In the genomic region with DNA sequence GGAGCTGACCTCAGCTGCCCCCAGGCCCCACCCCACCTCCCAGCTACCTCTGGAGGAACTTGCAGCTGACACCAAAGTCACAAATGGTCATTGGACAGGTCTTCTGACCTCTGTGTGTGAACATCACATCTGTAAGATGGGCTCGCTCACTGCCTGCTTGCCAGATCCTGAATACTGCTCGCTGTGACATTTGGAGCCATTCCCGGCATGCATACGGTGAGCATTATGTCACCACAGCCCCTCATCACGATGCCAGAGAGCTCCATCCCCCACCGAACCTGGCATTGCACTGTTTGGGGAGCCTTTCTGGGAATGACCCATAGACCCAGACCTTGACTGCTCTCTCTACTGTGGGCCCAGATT, we compare ENCODE assay signal across 16 mouse cellular contexts.
DNase-seq lines count a peak whose midpoint lies in the region; ATAC-seq and TF ChIP-seq lines count a peak whose summit lies in the region.
"Had no signal": no experiment of that assay in that cellular context is flagged by ENCODE, and none has a peak within 500 bp of the region (broad histone marks: within the 10 kb centered on the region; RNA-seq: fewer than 3 reads in every experiment).

No protein-coding gene starts in this region.

- peaks cover 100% of the 10 kb centered on the region for H3K4me1 ChIP-seq in forebrain, embryonic 10.5 days
- H3K4me1 ChIP-seq in forebrain, embryonic 11.5 days (replicated peaks; ENCODE audit: control insufficient read depth, insufficient read depth, low read length) = peaks cover 63% of the 10 kb centered on the region
- H3K4me1 ChIP-seq in hindbrain, embryonic 11.5 days (replicated peaks; ENCODE audit: control insufficient read depth, insufficient read depth, low read length) = peaks cover 58% of the 10 kb centered on the region
- H3K4me1 ChIP-seq in midbrain, embryonic 15.5 days = peaks cover 85% of the 10 kb centered on the region
- peaks cover 26% of the 10 kb centered on the region for H3K4me1 ChIP-seq in intestine, postnatal 0 days (replicated peaks; ENCODE audit: control insufficient read depth, insufficient read depth, low read length)

- H3K9me3 ChIP-seq in forebrain, embryonic 10.5 days = no peaks in the 10 kb centered on the region
- no peaks in the 10 kb centered on the region for H3K9me3 ChIP-seq in forebrain, embryonic 11.5 days (ENCODE audit: control insufficient read depth, low read length)
- H3K9me3 ChIP-seq in hindbrain, embryonic 11.5 days (ENCODE audit: control insufficient read depth, low read length) = no peaks in the 10 kb centered on the region
- H3K9me3 ChIP-seq in midbrain, embryonic 15.5 days = no peaks in the 10 kb centered on the region
- H3K9me3 ChIP-seq in intestine, postnatal 0 days (ENCODE audit: control insufficient read depth) = no peaks in the 10 kb centered on the region
- H3K9me3 ChIP-seq: embryonic facial prominence, embryonic 10.5 days; liver, embryonic 15.5 days; stomach, embryonic 15.5 days had no signal

- TF ChIP-seq POLR2A in brain, embryonic 14.5 days (IDR thresholded peaks at IDR 0.05; ENCODE audit: borderline replicate concordance, extremely low read depth, insufficient read depth, insufficient read length, poor library complexity, severe bottlenecking) = no peak

- no peak for TF ChIP-seq CTCF in brain, embryonic 14.5 days (IDR thresholded peaks at IDR 0.05; ENCODE audit: borderline replicate concordance, extremely low read depth, insufficient read depth, insufficient read length)
- TF ChIP-seq CTCF in intestine, postnatal 0 days (IDR thresholded peaks at IDR 0.05; ENCODE audit: low read depth) = no peak

- H3K9ac ChIP-seq in forebrain, embryonic 11.5 days (ENCODE audit: low read length) = no peak overlapping the region
- H3K9ac ChIP-seq in hindbrain, embryonic 11.5 days (ENCODE audit: low read depth, low read length) = no peak overlapping the region
- H3K9ac ChIP-seq in midbrain, embryonic 15.5 days = 0 out of 2 replicates have a peak overlapping the region, but pooled peaks have one; percentile 3
- H3K9ac ChIP-seq in intestine, postnatal 0 days (ENCODE audit: low read depth, low read length) = no peak overlapping the region
- H3K9ac ChIP-seq: liver, embryonic 15.5 days; stomach, embryonic 15.5 days had no signal

- no peak overlapping the region for H3K4me3 ChIP-seq in forebrain, embryonic 10.5 days
- no peak overlapping the region for H3K4me3 ChIP-seq in forebrain, embryonic 11.5 days (ENCODE audit: low read depth, low read length)
- H3K4me3 ChIP-seq in hindbrain, embryonic 11.5 days (ENCODE audit: low read depth, low read length) = no peak overlapping the region
- no peak overlapping the region for H3K4me3 ChIP-seq in midbrain, embryonic 15.5 days
- H3K4me3 ChIP-seq in intestine, postnatal 0 days (ENCODE audit: low read depth, low read length) = no peak overlapping the region
- H3K4me3 ChIP-seq: embryonic facial prominence, embryonic 10.5 days; gastrocnemius, adult 2 months; liver, embryonic 15.5 days; stomach, embryonic 15.5 days had no signal

- H3K4me2 ChIP-seq in forebrain, embryonic 11.5 days (ENCODE audit: low read depth, low read length, severe bottlenecking) = no peak overlapping the region
- no peak overlapping the region for H3K4me2 ChIP-seq in hindbrain, embryonic 11.5 days (replicated peaks; ENCODE audit: low read depth, low read length)
- no peak overlapping the region for H3K4me2 ChIP-seq in midbrain, embryonic 15.5 days
- H3K4me2 ChIP-seq in intestine, postnatal 0 days (replicated peaks; ENCODE audit: low read depth) = no peak overlapping the region
- H3K4me2 ChIP-seq: heart, embryonic 11.5 days; liver, embryonic 15.5 days; stomach, embryonic 15.5 days had no signal

- peaks cover 88% of the 10 kb centered on the region for H3K27me3 ChIP-seq in forebrain, embryonic 10.5 days (ENCODE audit: poor library complexity, severe bottlenecking)
- peaks cover 6% of the 10 kb centered on the region; the same call in 1 of the 2 replicates for H3K27me3 ChIP-seq in forebrain, embryonic 11.5 days (ENCODE audit: control insufficient read depth, insufficient read depth, low read length)
- H3K27me3 ChIP-seq in hindbrain, embryonic 11.5 days (ENCODE audit: control insufficient read depth, insufficient read depth, low read length) = no peaks in the 10 kb centered on the region
- no peaks in the 10 kb centered on the region for H3K27me3 ChIP-seq in midbrain, embryonic 15.5 days (replicated peaks)
- H3K27me3 ChIP-seq in intestine, postnatal 0 days (replicated peaks; ENCODE audit: control insufficient read depth, insufficient read depth, low read length) = no peaks in the 10 kb centered on the region
- H3K27me3 ChIP-seq: stomach, embryonic 15.5 days had no signal

- H3K36me3 ChIP-seq in forebrain, embryonic 10.5 days (replicated peaks) = no peaks in the 10 kb centered on the region
- H3K36me3 ChIP-seq in forebrain, embryonic 11.5 days (ENCODE audit: control insufficient read depth, insufficient read depth, low read length) = no peaks in the 10 kb centered on the region
- no peaks in the 10 kb centered on the region for H3K36me3 ChIP-seq in hindbrain, embryonic 11.5 days (ENCODE audit: control insufficient read depth, insufficient read depth, low read length)
- no peaks in the 10 kb centered on the region for H3K36me3 ChIP-seq in midbrain, embryonic 15.5 days (replicated peaks)
- H3K36me3 ChIP-seq in intestine, postnatal 0 days (ENCODE audit: control insufficient read depth, insufficient read depth) = no peaks in the 10 kb centered on the region
- H3K36me3 ChIP-seq: embryonic facial prominence, embryonic 10.5 days; liver, embryonic 15.5 days; stomach, embryonic 15.5 days had no signal

- DNase-seq in forebrain, embryonic 10.5 days (ENCODE audit: extremely low spot score, low spot score) = no peak
- no peak for DNase-seq in forebrain, embryonic 11.5 days (ENCODE audit: low spot score)
- peak; percentile 82 for DNase-seq in brain, embryonic 14.5 days (ENCODE audit: low read depth)
- DNase-seq in hindbrain, embryonic 11.5 days (ENCODE audit: low spot score) = no peak
- no peak for DNase-seq in urinary bladder, postnatal 14 days (ENCODE audit: low spot score)
- DNase-seq in spleen, postnatal 14 days (ENCODE audit: low spot score in 2 of 2) = no peak
- DNase-seq: cerebellum, adult 9-10 months; gastrocnemius, adult 2 months; lung, postnatal 36 days had no signal

- no peak for ATAC-seq in forebrain, embryonic 11.5 days (replicated peaks; ENCODE audit: low FRiP score)
- ATAC-seq in hindbrain, embryonic 11.5 days (ENCODE audit: low FRiP score) = no peak
- ATAC-seq in midbrain, embryonic 15.5 days (replicated peaks) = no peak
- ATAC-seq in intestine, postnatal 0 days = no peak
- ATAC-seq: inflammation-experienced regulatory T-cells, adult 6 months had no signal

- H3K27ac ChIP-seq in forebrain, embryonic 10.5 days = peak overlapping the region; percentile 92
- no peak overlapping the region for H3K27ac ChIP-seq in forebrain, embryonic 11.5 days (ENCODE audit: low read depth, low read length)
- H3K27ac ChIP-seq in hindbrain, embryonic 11.5 days (ENCODE audit: low read depth, low read length) = peak overlapping the region; percentile 67; the same call in 1 of the 2 replicates
- H3K27ac ChIP-seq in midbrain, embryonic 15.5 days = peak overlapping the region; percentile 48
- H3K27ac ChIP-seq in intestine, postnatal 0 days (ENCODE audit: low read depth, low read length) = no peak overlapping the region
- H3K27ac ChIP-seq: gastrocnemius, adult 2 months; liver, embryonic 15.5 days; stomach, embryonic 15.5 days had no signal

- WGBS in forebrain, embryonic 10.5 days = 81% methylated on average over 6 of the region's 6 CpGs
- 78% methylated on average over 6 of the region's 6 CpGs for WGBS in forebrain, embryonic 11.5 days
- WGBS in hindbrain, embryonic 11.5 days = 72% methylated on average over 6 of the region's 6 CpGs
- WGBS in midbrain, embryonic 15.5 days = 73% methylated on average over 6 of the region's 6 CpGs
- 88% methylated on average over 6 of the region's 6 CpGs for WGBS in intestine, postnatal 0 days

Comparison
In these comparisons a context has a peak if more than half of its experiments do, and no peak if none do; other contexts are left out.
1. H3K27ac ChIP-seq: peak in forebrain, embryonic 10.5 days (single experiment), hindbrain, embryonic 11.5 days (single experiment) and midbrain, embryonic 15.5 days (single experiment); none in forebrain, embryonic 11.5 days (single experiment) and intestine, postnatal 0 days (single experiment).